Mouse (Mus musculus): ENCODE data around the gene Kcnj6. TPM values are rescaled to one million over a fixed set of nuclear protein-coding genes. Genes with fewer than 3 reads are reported as not detected.

Gene Kcnj6
- polyA plus RNA-seq, 2 experiments, result 0.03 TPM; not detected in 1

DNA sequence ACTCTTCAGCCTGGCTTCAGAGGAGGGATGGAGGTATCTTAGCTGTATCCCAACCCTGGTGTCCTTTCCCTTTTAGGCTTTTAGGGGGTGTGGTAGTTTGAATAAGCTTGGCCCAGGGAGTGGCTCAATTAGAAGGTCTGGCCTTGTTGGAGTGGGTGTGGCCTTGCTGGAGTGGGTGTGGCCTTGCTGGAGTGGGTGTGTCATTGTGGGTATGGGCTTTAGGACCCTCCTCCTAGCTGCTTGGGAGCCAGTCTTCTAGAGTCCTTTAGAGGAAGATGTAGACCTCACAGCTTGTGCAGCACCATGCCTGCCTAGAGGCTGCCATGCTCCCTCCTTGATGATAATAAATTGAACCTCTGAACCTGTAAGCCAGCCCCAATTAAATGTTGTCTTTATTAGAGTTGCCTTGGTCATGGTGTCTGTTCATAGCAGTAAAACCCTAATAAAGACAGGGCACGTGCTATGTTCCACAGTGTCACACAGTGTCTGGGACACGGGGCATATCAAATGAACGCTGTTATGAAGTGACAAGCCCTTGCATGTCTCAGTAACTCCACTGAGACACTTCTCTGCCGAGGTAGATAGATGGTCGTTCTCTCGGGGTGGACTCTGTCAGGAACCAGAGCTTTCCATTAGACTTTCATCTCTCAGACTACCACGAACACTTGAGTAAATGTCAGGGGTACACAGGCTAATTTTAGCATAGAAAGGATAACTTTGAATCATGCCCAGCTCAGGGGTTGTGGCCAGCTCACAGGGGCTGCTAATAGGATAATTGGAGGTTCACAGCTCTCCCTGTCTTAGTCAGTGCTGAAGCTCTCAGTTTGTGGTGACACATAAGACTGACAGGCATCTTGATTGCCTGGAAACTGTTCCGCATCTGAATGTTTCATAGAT is 260.8 kb downstream of the Kcnj6 start:
- Histone ChIP-seq H3K4me1 (ENCODE audit: control insufficient read depth, insufficient read depth, low read length) (0 out of 2 replicates have a peak, but pooled peaks cover 4% of the 10 kb centered on the region), H3K9ac (ENCODE audit: low read depth, low read length, severe bottlenecking) (no peak overlapping the region), H3K27me3 (ENCODE audit: control insufficient read depth, insufficient read depth, low read length) (no peaks in the 10 kb centered on the region), H3K36me3 (ENCODE audit: control insufficient read depth, insufficient read depth, low read length) (no peaks in the 10 kb centered on the region), H3K27ac (replicated peaks; ENCODE audit: low read depth, low read length) (no peak overlapping the region), H3K9me3 (ENCODE audit: control insufficient read depth, low read length) (no peaks in the 10 kb centered on the region), H3K4me3 (replicated peaks; ENCODE audit: low read length) (no peak overlapping the region), H3K4me2 (replicated peaks; ENCODE audit: low read depth, low read length, severe bottlenecking) (no peak overlapping the region)
- no peak for ATAC-seq (ENCODE audit: low FRiP score, low read depth)
- no peak for TF ChIP-seq POLR2A (IDR thresholded peaks at IDR 0.05; ENCODE audit: borderline replicate concordance, extremely low read depth, insufficient read depth, insufficient read length)
- no peak for DNase-seq (ENCODE audit: low spot score)
- WGBS, result 67% methylated on average over 8 of the region's 8 CpGs

DNA sequence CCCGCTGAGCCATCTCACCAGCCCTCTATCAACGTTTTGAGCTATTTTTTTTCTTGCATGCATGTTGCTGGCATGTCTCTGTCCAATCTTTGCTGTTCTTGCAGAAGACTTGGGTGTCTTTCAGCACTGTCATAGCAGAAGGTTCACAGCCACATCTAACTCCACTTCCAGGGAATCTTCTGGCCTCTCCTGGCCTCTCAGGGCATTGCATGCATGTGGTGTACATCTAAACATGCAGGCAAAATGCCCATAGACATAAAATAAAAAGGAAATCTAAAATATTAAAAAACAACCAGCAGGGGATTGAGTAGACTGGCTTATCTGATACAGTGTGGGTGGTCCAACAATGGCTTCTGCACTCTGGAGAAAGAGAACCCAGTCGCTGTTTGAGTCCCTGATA is 262.0 kb downstream of the Kcnj6 start:
- Histone ChIP-seq H3K9ac (ENCODE audit: low read depth, low read length, severe bottlenecking) (no peak overlapping the region), H3K4me2 (replicated peaks; ENCODE audit: low read depth, low read length, severe bottlenecking) (no peak overlapping the region), H3K9me3 (ENCODE audit: control insufficient read depth, low read length) (no peaks in the 10 kb centered on the region), H3K27me3 (ENCODE audit: control insufficient read depth, insufficient read depth, low read length) (no peaks in the 10 kb centered on the region), H3K27ac (replicated peaks; ENCODE audit: low read depth, low read length) (no peak overlapping the region), H3K4me1 (ENCODE audit: control insufficient read depth, insufficient read depth, low read length) (0 out of 2 replicates have a peak, but pooled peaks cover 4% of the 10 kb centered on the region), H3K4me3 (replicated peaks; ENCODE audit: low read length) (no peak overlapping the region), H3K36me3 (ENCODE audit: control insufficient read depth, insufficient read depth, low read length) (no peaks in the 10 kb centered on the region)
- WGBS, result 64% methylated on average over 3 of the region's 3 CpGs
- no peak for TF ChIP-seq POLR2A (IDR thresholded peaks at IDR 0.05; ENCODE audit: borderline replicate concordance, extremely low read depth, insufficient read depth, insufficient read length)
- no peak for DNase-seq (ENCODE audit: low spot score)
- ATAC-seq (ENCODE audit: low FRiP score, low read depth), result no peak

DNA sequence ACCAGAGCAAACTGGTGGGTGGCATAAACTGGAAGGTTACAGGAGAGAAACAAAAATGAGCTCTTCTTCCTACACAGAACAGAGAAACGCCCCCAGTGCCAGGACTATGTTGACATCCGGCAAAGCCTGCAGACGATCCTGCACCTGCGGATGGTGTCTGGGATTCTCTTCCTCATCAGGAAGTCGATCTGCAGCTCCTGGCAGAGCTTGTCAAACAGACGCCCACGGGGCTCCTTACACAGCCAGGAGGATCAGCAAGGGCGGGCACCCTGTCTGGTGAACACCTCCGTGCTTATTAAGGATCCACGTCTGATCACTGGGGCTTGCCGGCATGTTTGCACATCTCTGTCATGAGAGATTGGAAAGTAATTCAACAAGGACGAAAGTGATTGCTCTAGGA is 266.5 kb downstream of the Kcnj6 start:
- TF ChIP-seq POLR2A (IDR thresholded peaks at IDR 0.05; ENCODE audit: borderline replicate concordance, extremely low read depth, insufficient read depth, insufficient read length), result no peak
- Histone ChIP-seq H3K36me3 (ENCODE audit: control insufficient read depth, insufficient read depth, low read length) (no peaks in the 10 kb centered on the region), H3K9ac (ENCODE audit: low read depth, low read length, severe bottlenecking) (no peak overlapping the region), H3K4me1 (ENCODE audit: control insufficient read depth, insufficient read depth, low read length) (0 out of 2 replicates have a peak, but pooled peaks cover 4% of the 10 kb centered on the region), H3K4me2 (replicated peaks; ENCODE audit: low read depth, low read length, severe bottlenecking) (no peak overlapping the region), H3K9me3 (ENCODE audit: control insufficient read depth, low read length) (no peaks in the 10 kb centered on the region), H3K27me3 (ENCODE audit: control insufficient read depth, insufficient read depth, low read length) (no peaks in the 10 kb centered on the region), H3K27ac (replicated peaks; ENCODE audit: low read depth, low read length) (no peak overlapping the region), H3K4me3 (replicated peaks; ENCODE audit: low read length) (no peak overlapping the region)
- 71% methylated on average over 12 of the region's 12 CpGs for WGBS
- DNase-seq (ENCODE audit: low spot score), result no peak
- ATAC-seq (ENCODE audit: low FRiP score, low read depth), result no peak

- peaks cover 4% of the 10 kb centered on the region; the same call in 1 of the 2 replicates for H3K4me1 ChIP-seq (ENCODE audit: control insufficient read depth, insufficient read depth, low read length)
- WGBS, result 89% methylated on average over 6 of the region's 6 CpGs
- no peak for ATAC-seq (ENCODE audit: low FRiP score, low read depth)
These were observed 268.3 kb downstream of the Kcnj6 start for GRCm38 (mm10) chr16:94729236-94729635.

DNA sequence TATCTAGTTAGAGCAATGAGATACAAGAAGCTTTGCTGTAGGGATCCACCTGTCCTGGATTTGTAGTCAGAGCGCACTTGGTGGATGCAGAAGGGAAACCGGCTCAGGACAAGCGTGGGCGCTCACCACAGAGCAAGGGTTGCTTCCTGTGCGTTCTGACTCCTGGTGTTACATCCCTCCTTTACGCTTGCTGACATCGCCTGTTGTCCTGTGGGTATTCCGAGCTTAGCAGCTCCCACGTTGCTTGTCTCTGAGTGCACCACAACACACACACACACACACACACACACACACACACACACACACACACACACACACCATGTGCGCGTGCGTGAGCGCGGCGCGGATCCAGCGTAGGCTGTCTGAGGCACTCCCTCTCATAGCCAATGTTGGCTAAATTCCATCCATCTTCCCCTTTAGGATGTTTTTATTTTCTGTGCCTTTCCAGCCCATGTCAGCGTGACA is 272.7 kb downstream of the Kcnj6 start:
- no peaks in the 10 kb centered on the region for H3K9me3 ChIP-seq (ENCODE audit: control insufficient read depth, low read length)
- peak overlapping the region; percentile 43 for H3K4me3 ChIP-seq (replicated peaks; ENCODE audit: low read length)
- WGBS, result 2% methylated on average over 18 of the region's 18 CpGs
- H3K27ac ChIP-seq (replicated peaks; ENCODE audit: low read depth, low read length), result no peak overlapping the region
- H3K4me1 ChIP-seq (ENCODE audit: control insufficient read depth, insufficient read depth, low read length), result no peaks in the 10 kb centered on the region; the same call in 1 of the 2 replicates
- H3K4me2 ChIP-seq (replicated peaks; ENCODE audit: low read depth, low read length, severe bottlenecking), result peak overlapping the region; percentile 64
- H3K27me3 ChIP-seq (ENCODE audit: control insufficient read depth, insufficient read depth, low read length), result no peaks in the 10 kb centered on the region
- TF ChIP-seq POLR2A (IDR thresholded peaks at IDR 0.05; ENCODE audit: borderline replicate concordance, extremely low read depth, insufficient read depth, insufficient read length), result no peak
- H3K9ac ChIP-seq (ENCODE audit: low read depth, low read length, severe bottlenecking), result peak overlapping the region; percentile 43
- DNase-seq (ENCODE audit: low spot score) (no peak), ATAC-seq (ENCODE audit: low FRiP score, low read depth) (no peak)
- no peaks in the 10 kb centered on the region for H3K36me3 ChIP-seq (ENCODE audit: control insufficient read depth, insufficient read depth, low read length)

More at GRCm38 (mm10) chr16:94729236-94729635, 268.3 kb downstream of the Kcnj6 start:
- no peak overlapping the region for H3K4me2 ChIP-seq (replicated peaks; ENCODE audit: low read depth, low read length, severe bottlenecking)
- no peak for TF ChIP-seq POLR2A (IDR thresholded peaks at IDR 0.05; ENCODE audit: borderline replicate concordance, extremely low read depth, insufficient read depth, insufficient read length)
- no peak overlapping the region for H3K9ac ChIP-seq (ENCODE audit: low read depth, low read length, severe bottlenecking)
- DNase-seq (ENCODE audit: low spot score), result no peak
- no peak overlapping the region for H3K4me3 ChIP-seq (replicated peaks; ENCODE audit: low read length)
- no peak overlapping the region for H3K27ac ChIP-seq (replicated peaks; ENCODE audit: low read depth, low read length)
- H3K9me3 ChIP-seq (ENCODE audit: control insufficient read depth, low read length), result no peaks in the 10 kb centered on the region
- H3K27me3 ChIP-seq (ENCODE audit: control insufficient read depth, insufficient read depth, low read length), result no peaks in the 10 kb centered on the region
- no peaks in the 10 kb centered on the region for H3K36me3 ChIP-seq (ENCODE audit: control insufficient read depth, insufficient read depth, low read length)
